Mouse (Mus musculus) effector memory CD4-positive, alpha-beta T cell, adult 5 months (primary cell): ENCODE data around the gene Ttc39d. TPM values are rescaled to one million over a fixed set of nuclear protein-coding genes. Genes with fewer than 3 reads are reported as not detected.

Experiments
- polyA plus RNA-seq: library from polyadenylated mRNA; unstranded; fragments of 100-300 nt; shearing (Covaris generic); gene quantifications from one replicate; pipeline ENCODE4 v1.2.1, GENCODE M21; 2017

The Ttc39d gene
- not detected for polyA plus RNA-seq

DNA sequence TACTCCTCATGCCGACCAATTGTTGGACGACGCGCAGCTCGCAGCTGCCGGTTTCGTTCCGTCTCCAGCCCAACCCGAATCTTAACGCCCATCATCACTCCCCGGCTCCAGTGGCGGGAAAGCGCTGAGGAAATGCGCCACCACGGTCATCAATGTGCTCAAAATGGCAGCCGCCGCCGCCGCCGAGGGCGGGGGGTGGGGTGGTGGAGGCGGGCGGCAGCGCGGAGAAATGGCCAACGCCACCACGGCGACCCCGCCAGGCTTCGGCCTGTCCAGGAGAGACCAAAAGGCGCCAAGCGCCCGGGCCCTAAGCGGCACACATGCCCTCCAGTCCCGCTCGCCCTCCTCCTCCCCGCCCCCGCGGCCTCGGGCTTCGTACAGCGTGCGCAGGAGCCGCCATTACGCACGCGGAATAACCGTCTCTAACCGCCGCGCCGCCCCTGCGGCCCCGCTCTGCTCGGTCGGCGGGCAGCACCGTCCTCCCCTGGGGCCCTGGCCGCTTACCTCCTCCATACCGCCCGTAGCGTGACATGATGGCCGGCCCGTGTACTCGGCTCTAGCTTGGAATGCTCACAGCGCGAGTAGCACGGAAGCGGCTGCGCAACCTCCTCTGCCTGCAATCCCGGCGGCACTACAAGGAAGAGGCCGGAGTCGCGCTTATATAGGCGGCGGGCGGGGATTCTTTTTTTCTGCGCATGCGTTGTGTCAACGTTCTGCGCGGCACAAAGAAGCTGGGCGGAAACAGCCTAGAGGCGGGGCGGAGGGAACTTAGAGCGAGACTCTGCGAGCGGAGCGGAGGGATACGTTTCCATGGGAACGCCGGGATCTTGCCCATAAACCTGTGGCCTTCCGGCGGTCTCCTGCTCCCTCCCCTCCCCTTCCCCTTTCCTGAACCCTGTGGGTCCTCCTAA is at the start of gene Ttc39d, which contains the start of gene Srsf7:
TSS of gene Ttc39d (plus strand) at position 790 of the 911 bp plus-strand sequence.
TSS of gene Srsf7 (minus strand) at position 637 of the 911 bp plus-strand sequence.

DNA sequence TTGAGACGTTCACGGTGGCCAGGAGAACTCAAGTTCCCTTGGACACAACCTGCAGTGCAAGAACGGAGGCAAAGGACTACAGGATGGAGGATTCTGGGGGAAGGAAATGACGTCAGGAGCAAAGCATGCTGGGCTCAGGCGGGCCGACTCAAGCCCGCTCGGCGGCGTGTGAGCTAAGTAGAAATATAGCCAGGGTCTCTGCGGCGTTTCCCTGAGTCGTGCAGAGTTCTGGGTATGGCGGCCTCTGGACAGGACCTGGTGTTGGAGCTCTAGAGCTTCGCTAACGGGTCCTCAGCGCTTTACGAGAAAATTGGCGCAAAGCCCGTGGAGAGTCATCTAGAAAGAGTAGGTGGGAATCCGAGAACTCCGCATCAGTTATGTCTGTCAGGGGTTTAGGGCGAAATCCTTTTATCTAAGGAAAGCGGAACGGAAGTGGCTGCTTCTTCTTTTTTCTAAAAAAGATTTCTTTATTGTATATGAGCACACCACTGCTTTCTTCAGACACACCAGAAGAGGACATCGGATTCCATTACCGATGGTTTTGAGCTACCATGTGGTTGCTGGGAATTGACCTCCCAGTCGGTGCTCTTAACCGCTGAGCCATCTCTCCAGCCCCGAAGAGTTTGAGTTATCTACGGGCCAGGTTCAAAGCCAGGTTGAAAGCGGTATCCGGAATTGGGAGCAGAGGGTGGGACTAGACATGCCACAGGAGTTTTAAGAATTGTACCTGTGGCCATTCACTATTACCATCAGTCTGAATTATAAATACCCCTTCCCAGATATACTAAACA is 17.3 kb downstream of the Ttc39d start, which contains the start of gene Gemin6:
TSS of gene Gemin6 (plus strand) at position 116 of the 791 bp plus-strand sequence.

Other genes starting within 250 kb of the Ttc39d start
- gene Hnrnpll, start 145.1 kb upstream of the Ttc39d start, polyA plus RNA-seq = 52.7 TPM
- gene Galm, start 80.0 kb upstream of the Ttc39d start, polyA plus RNA-seq = 11.0 TPM
- 778 TPM for gene Srsf7, start 153 bp upstream of the Ttc39d start, polyA plus RNA-seq
- gene Gemin6, start 17.0 kb downstream of the Ttc39d start, polyA plus RNA-seq = 4.3 TPM
- 2.2 TPM for gene Morn2, start 82.7 kb downstream of the Ttc39d start, polyA plus RNA-seq
- gene Dhx57, start 83.0 kb downstream of the Ttc39d start, polyA plus RNA-seq = 17.6 TPM
- not detected for gene Arhgef33, start 99.9 kb downstream of the Ttc39d start, polyA plus RNA-seq
- not detected for gene Gm10190, start 166.1 kb downstream of the Ttc39d start, polyA plus RNA-seq